Mouse (Mus musculus): Measurements from ENCODE around the gene Ahcyl2. TPM values are rescaled to one million over a fixed set of nuclear protein-coding genes. Genes with fewer than 3 reads are reported as not detected.

Ahcyl2 gene
- polyA plus RNA-seq, 1 experiment from 2014 or later: 9.5 TPM

- Histone ChIP-seq H3K27me3 (no peaks in the 10 kb centered on the region), H3K4me2 (no peak overlapping the region), H3K27ac (no peak overlapping the region), H3K4me1 (no peaks in the 10 kb centered on the region), H3K9ac (no peak overlapping the region), H3K9me3 (no peaks in the 10 kb centered on the region), H3K4me3 (no peak overlapping the region), H3K36me3 (no peaks in the 10 kb centered on the region)
- WGBS: 90% methylated on average over 3 of the region's 3 CpGs
- no peak for ATAC-seq (ENCODE audit: borderline replicate concordance, extremely low read depth, low FRiP score, low TSS enrichment)
These were observed 53.1 kb downstream of the Ahcyl2 start for GRCm38 (mm10) chr6:29820926-29821325.

- Histone ChIP-seq H3K4me3 (no peak overlapping the region), H3K4me2 (no peak overlapping the region), H3K27ac (no peak overlapping the region), H3K9me3 (no peaks in the 10 kb centered on the region), H3K4me1 (no peaks in the 10 kb centered on the region), H3K27me3 (no peaks in the 10 kb centered on the region), H3K9ac (no peak overlapping the region), H3K36me3 (no peaks in the 10 kb centered on the region)
- ATAC-seq (ENCODE audit: borderline replicate concordance, extremely low read depth, low FRiP score, low TSS enrichment): no peak
- 60% methylated on average over 1 of the region's 1 CpGs for WGBS
These were observed 54.0 kb downstream of the Ahcyl2 start for GRCm38 (mm10) chr6:29821770-29822169.

- H3K27me3 ChIP-seq: no peaks in the 10 kb centered on the region
- H3K36me3 ChIP-seq: no peaks in the 10 kb centered on the region
- no peaks in the 10 kb centered on the region for H3K9me3 ChIP-seq
- no peak overlapping the region for H3K4me3 ChIP-seq
- H3K4me1 ChIP-seq: no peaks in the 10 kb centered on the region
- ATAC-seq (ENCODE audit: borderline replicate concordance, extremely low read depth, low FRiP score, low TSS enrichment): no peak
- no peak overlapping the region for H3K27ac ChIP-seq
- WGBS: 49% methylated on average over 2 of the region's 2 CpGs
- no peak overlapping the region for H3K4me2 ChIP-seq
- H3K9ac ChIP-seq: no peak overlapping the region
These were observed 57.5 kb downstream of the Ahcyl2 start for GRCm38 (mm10) chr6:29825302-29825701.

- Histone ChIP-seq H3K9me3 (no peaks in the 10 kb centered on the region), H3K4me2 (no peak overlapping the region), H3K27ac (no peak overlapping the region), H3K36me3 (no peaks in the 10 kb centered on the region), H3K27me3 (no peaks in the 10 kb centered on the region), H3K4me1 (no peaks in the 10 kb centered on the region), H3K4me3 (no peak overlapping the region), H3K9ac (no peak overlapping the region)
- no peak for ATAC-seq (ENCODE audit: borderline replicate concordance, extremely low read depth, low FRiP score, low TSS enrichment)
- 73% methylated on average over 5 of the region's 5 CpGs for WGBS
These were observed 59.8 kb downstream of the Ahcyl2 start for GRCm38 (mm10) chr6:29827291-29828242.

- no peak overlapping the region for H3K4me2 ChIP-seq
These were observed 60.9 kb downstream of the Ahcyl2 start for GRCm38 (mm10) chr6:29828574-29829234.

GRCm38 (mm10) chr6:29832356-29832755, 64.5 kb downstream of the Ahcyl2 start:
- no peak overlapping the region for H3K4me3 ChIP-seq
- ATAC-seq (ENCODE audit: borderline replicate concordance, extremely low read depth, low FRiP score, low TSS enrichment): no peak
- 80% methylated on average over 4 of the region's 4 CpGs for WGBS

More at GRCm38 (mm10) chr6:29828574-29829234, 60.9 kb downstream of the Ahcyl2 start:
- no peak overlapping the region for H3K4me3 ChIP-seq
- no peak overlapping the region for H3K27ac ChIP-seq
- no peak overlapping the region for H3K9ac ChIP-seq
- no peaks in the 10 kb centered on the region for H3K9me3 ChIP-seq
- H3K27me3 ChIP-seq: no peaks in the 10 kb centered on the region
- no peaks in the 10 kb centered on the region for H3K4me1 ChIP-seq
- no peaks in the 10 kb centered on the region for H3K36me3 ChIP-seq
- ATAC-seq (ENCODE audit: borderline replicate concordance, extremely low read depth, low FRiP score, low TSS enrichment): no peak
- 76% methylated on average over 3 of the region's 3 CpGs for WGBS

GRCm38 (mm10) chr6:29833117-29833516, 65.3 kb downstream of the Ahcyl2 start:
- Histone ChIP-seq H3K27me3 (no peaks in the 10 kb centered on the region), H3K9ac (no peak overlapping the region), H3K36me3 (no peaks in the 10 kb centered on the region), H3K4me3 (no peak overlapping the region), H3K4me2 (no peak overlapping the region), H3K27ac (no peak overlapping the region), H3K4me1 (no peaks in the 10 kb centered on the region), H3K9me3 (no peaks in the 10 kb centered on the region)
- ATAC-seq (ENCODE audit: borderline replicate concordance, extremely low read depth, low FRiP score, low TSS enrichment): no peak
- 79% methylated on average over 4 of the region's 4 CpGs for WGBS

More at GRCm38 (mm10) chr6:29832356-29832755, 64.5 kb downstream of the Ahcyl2 start:
- Histone ChIP-seq H3K27me3 (no peaks in the 10 kb centered on the region), H3K27ac (no peak overlapping the region), H3K4me1 (no peaks in the 10 kb centered on the region), H3K36me3 (no peaks in the 10 kb centered on the region), H3K4me2 (no peak overlapping the region), H3K9me3 (no peaks in the 10 kb centered on the region), H3K9ac (no peak overlapping the region)

GRCm38 (mm10) chr6:29833568-29834255, 65.9 kb downstream of the Ahcyl2 start:
- Histone ChIP-seq H3K36me3 (no peaks in the 10 kb centered on the region), H3K4me3 (no peak overlapping the region), H3K4me2 (no peak overlapping the region), H3K9me3 (no peaks in the 10 kb centered on the region), H3K27me3 (no peaks in the 10 kb centered on the region), H3K4me1 (no peaks in the 10 kb centered on the region), H3K9ac (no peak overlapping the region), H3K27ac (no peak overlapping the region)
- ATAC-seq (ENCODE audit: borderline replicate concordance, extremely low read depth, low FRiP score, low TSS enrichment): no peak
- WGBS: 58% methylated on average over 4 of the region's 4 CpGs

GRCm38 (mm10) chr6:29835543-29836177, 67.8 kb downstream of the Ahcyl2 start:
- no peaks in the 10 kb centered on the region for H3K27me3 ChIP-seq
- no peak for ATAC-seq (ENCODE audit: borderline replicate concordance, extremely low read depth, low FRiP score, low TSS enrichment)
- no peaks in the 10 kb centered on the region for H3K9me3 ChIP-seq
- H3K36me3 ChIP-seq: no peaks in the 10 kb centered on the region
- H3K4me2 ChIP-seq: no peak overlapping the region
- no peak overlapping the region for H3K27ac ChIP-seq
- no peaks in the 10 kb centered on the region for H3K4me1 ChIP-seq
- H3K4me3 ChIP-seq: no peak overlapping the region
- H3K9ac ChIP-seq: no peak overlapping the region
- WGBS: 73% methylated on average over 3 of the region's 3 CpGs

GRCm38 (mm10) chr6:29837579-29837978, 69.8 kb downstream of the Ahcyl2 start:
- no peaks in the 10 kb centered on the region for H3K4me1 ChIP-seq
- no peaks in the 10 kb centered on the region for H3K27me3 ChIP-seq
- WGBS: 92% methylated on average over 2 of the region's 2 CpGs
- H3K9me3 ChIP-seq: no peaks in the 10 kb centered on the region
- ATAC-seq (ENCODE audit: borderline replicate concordance, extremely low read depth, low FRiP score, low TSS enrichment): no peak
- no peak overlapping the region for H3K27ac ChIP-seq
- no peaks in the 10 kb centered on the region for H3K36me3 ChIP-seq
- H3K4me2 ChIP-seq: no peak overlapping the region
- no peak overlapping the region for H3K4me3 ChIP-seq
- no peak overlapping the region for H3K9ac ChIP-seq

GRCm38 (mm10) chr6:29838531-29838930, 70.7 kb downstream of the Ahcyl2 start:
- Histone ChIP-seq H3K9ac (no peak overlapping the region), H3K4me1 (no peaks in the 10 kb centered on the region), H3K4me2 (no peak overlapping the region), H3K4me3 (no peak overlapping the region), H3K9me3 (no peaks in the 10 kb centered on the region), H3K36me3 (no peaks in the 10 kb centered on the region), H3K27me3 (no peaks in the 10 kb centered on the region), H3K27ac (no peak overlapping the region)
- 83% methylated on average over 3 of the region's 3 CpGs for WGBS
- no peak for ATAC-seq (ENCODE audit: borderline replicate concordance, extremely low read depth, low FRiP score, low TSS enrichment)
